Mouse (Mus musculus) MEL (cell line): Measurements from ENCODE around the gene Gm48551. TPM values are rescaled to one million over a fixed set of nuclear protein-coding genes. Genes with fewer than 3 reads are reported as not detected.

Experiments
- DNase-seq: peaks from one replicate; pipeline ENCODE4 v3.0.0; 2011; ENCODE audit warnings: low read depth, low spot score
- H3K27ac ChIP-seq: 2 replicates; pipeline ENCODE4 v1.5.1; 2012; ENCODE audit warnings: low read depth, mild to moderate bottlenecking, control low read depth, low read length, moderate library complexity; ENCODE audit not compliant: control insufficient read depth
- H3K27me3 ChIP-seq, 2 experiments: fragments of 150-350 bp in 1 of 2; sonication (generic) in 1 of 2; 2 replicates each; pipeline ENCODE4 v1.6.1; 2012; ENCODE audit warnings: low read length in 2 of 2, mild to moderate bottlenecking in 2 of 2, improper control_type of control experiment in 1 of 2, moderate library complexity in 1 of 2; ENCODE audit not compliant: insufficient read depth in 2 of 2, control insufficient read depth in 1 of 2
- H3K36me3 ChIP-seq, 2 experiments: 2 replicates each; pipeline ENCODE4 v1.6.1; 2012 to 2014; ENCODE audit warnings: low read length in 2 of 2, improper control_type of control experiment in 1 of 2, inconsistent platforms in 1 of 2, mild to moderate bottlenecking in 1 of 2; ENCODE audit not compliant: insufficient read depth in 2 of 2, control insufficient read depth in 1 of 2
- H3K4me1 ChIP-seq, 2 experiments: fragments of 150-350 bp in 1 of 2; sonication (generic) in 1 of 2; 2 replicates each; pipeline ENCODE4 v1.6.1; 2012; ENCODE audit warnings: low read length in 2 of 2, improper control_type of control experiment in 1 of 2, mild to moderate bottlenecking in 1 of 2; ENCODE audit not compliant: insufficient read depth in 2 of 2, control insufficient read depth in 1 of 2
- H3K4me3 ChIP-seq, 2 experiments: fragments of 150-350 bp in 1 of 2; sonication (generic) in 1 of 2; 2 replicates each; pipeline ENCODE4 v1.5.1; 2012; ENCODE audit warnings: low read depth in 2 of 2, low read length in 2 of 2, mild to moderate bottlenecking in 2 of 2, moderate library complexity in 2 of 2, control low read depth in 1 of 2, improper control_type of control experiment in 1 of 2; ENCODE audit not compliant: control insufficient read depth in 1 of 2, insufficient read depth in 1 of 2
- H3K79me2 ChIP-seq: 2 replicates; pipeline ENCODE4 v1.6.1; 2012; ENCODE audit warnings: mild to moderate bottlenecking, low read length, moderate library complexity; ENCODE audit not compliant: control insufficient read depth, poor library complexity, insufficient read depth
- H3K9ac ChIP-seq: 2 replicates; pipeline ENCODE4 v1.6.1; 2012; ENCODE audit warnings: low read depth, mild to moderate bottlenecking, control low read depth, low read length, moderate library complexity; ENCODE audit not compliant: control insufficient read depth, poor library complexity, severe bottlenecking
- H3K9me3 ChIP-seq: fragments of 150-350 bp; sonication (generic); replicated peaks from 2 replicates; pipeline ENCODE4 v1.6.1; 2012; ENCODE audit warnings: mild to moderate bottlenecking, low read length, improper control_type of control experiment, moderate library complexity; ENCODE audit not compliant: insufficient read depth
- BHLHE40 ChIP-seq: IDR thresholded peaks from 2 replicates; pipeline ENCODE4 v1.6.1; 2012; ENCODE audit warnings: low read depth, mild to moderate bottlenecking, inconsistent platforms, low read length, improper control_type of control experiment, borderline replicate concordance
- CHD1 ChIP-seq: IDR thresholded peaks from 2 replicates; pipeline ENCODE4 v1.6.1; 2012; ENCODE audit warnings: low read depth, mild to moderate bottlenecking, inconsistent platforms, low read length, improper control_type of control experiment
- CHD2 ChIP-seq: IDR thresholded peaks from 2 replicates; pipeline ENCODE4 v1.6.1; 2011; ENCODE audit warnings: low read length, improper control_type of control experiment
- ELF1 ChIP-seq: IDR thresholded peaks from 2 replicates; pipeline ENCODE4 v1.6.1; 2014; ENCODE audit warnings: low read depth, mild to moderate bottlenecking, inconsistent platforms, low read length, improper control_type of control experiment, moderate library complexity
- EP300 ChIP-seq, 2 experiments: IDR thresholded peaks; 2 replicates each; pipeline ENCODE4 v1.6.1; 2011; ENCODE audit warnings: improper control_type of control experiment in 2 of 2, low read length in 2 of 2, low read depth in 1 of 2, mild to moderate bottlenecking in 1 of 2
- GATA1 ChIP-seq: IDR thresholded peaks from 2 replicates; pipeline ENCODE4 v1.6.1; 2011; ENCODE audit warnings: low read depth, low read length, improper control_type of control experiment
- JUND ChIP-seq: IDR thresholded peaks from 2 replicates; pipeline ENCODE4 v1.6.1; 2011; ENCODE audit warnings: low read depth, mild to moderate bottlenecking, improper control_type of control experiment, low read length
- MAX ChIP-seq: IDR thresholded peaks from 2 replicates; pipeline ENCODE4 v1.6.1; 2011; ENCODE audit warnings: low read length, improper control_type of control experiment
- MAZ ChIP-seq: IDR thresholded peaks from 2 replicates; pipeline ENCODE4 v1.6.1; 2012; ENCODE audit warnings: low read depth, mild to moderate bottlenecking, inconsistent platforms, low read length, improper control_type of control experiment
- MEF2A ChIP-seq: IDR thresholded peaks from 2 replicates; pipeline ENCODE4 v1.6.1; 2014; ENCODE audit warnings: low read depth, mild to moderate bottlenecking, inconsistent platforms, low read length, improper control_type of control experiment; ENCODE audit not compliant: poor library complexity, insufficient replicate concordance, severe bottlenecking; ENCODE audit errors: extremely low read depth
- MYC ChIP-seq: IDR thresholded peaks from 2 replicates; pipeline ENCODE4 v1.6.1; 2011; ENCODE audit warnings: low read depth, mild to moderate bottlenecking, low read length, improper control_type of control experiment, moderate library complexity
- NELFE ChIP-seq: IDR thresholded peaks from 2 replicates; pipeline ENCODE4 v1.6.1; 2011; ENCODE audit warnings: low read depth, low read length, improper control_type of control experiment
- NRF1 ChIP-seq: IDR thresholded peaks from 2 replicates; pipeline ENCODE4 v1.6.1; 2014; ENCODE audit warnings: low read depth, mild to moderate bottlenecking, inconsistent platforms, low read length, improper control_type of control experiment, moderate library complexity; ENCODE audit not compliant: poor library complexity, insufficient read depth, severe bottlenecking
- TAL1 ChIP-seq: IDR thresholded peaks from 2 replicates; pipeline ENCODE4 v1.6.1; 2012; ENCODE audit warnings: mild to moderate bottlenecking, inconsistent platforms, low read length, moderate library complexity, mixed read lengths
- TCF12 ChIP-seq: IDR thresholded peaks from 2 replicates; pipeline ENCODE4 v1.6.1; 2014; ENCODE audit warnings: low read depth, mild to moderate bottlenecking, inconsistent platforms, low read length, improper control_type of control experiment, moderate library complexity
- UBTF ChIP-seq: IDR thresholded peaks from 2 replicates; pipeline ENCODE4 v1.6.1; 2012; ENCODE audit warnings: low read depth, mild to moderate bottlenecking, inconsistent platforms, low read length, improper control_type of control experiment, moderate library complexity, borderline replicate concordance; ENCODE audit not compliant: insufficient read depth
- ZKSCAN1 ChIP-seq: IDR thresholded peaks from 2 replicates; pipeline ENCODE4 v1.6.1; 2012; ENCODE audit warnings: low read depth, mild to moderate bottlenecking, inconsistent platforms, low read length, improper control_type of control experiment, moderate library complexity
- ZMIZ1 ChIP-seq: IDR thresholded peaks from 2 replicates; pipeline ENCODE4 v1.6.1; 2012; ENCODE audit warnings: low read depth, mild to moderate bottlenecking, inconsistent platforms, low read length, improper control_type of control experiment, moderate library complexity
- ZNF384 ChIP-seq: IDR thresholded peaks from 2 replicates; pipeline ENCODE4 v1.6.1; 2012; ENCODE audit warnings: low read depth, mild to moderate bottlenecking, inconsistent platforms, low read length, improper control_type of control experiment
- polyA plus RNA-seq, 2 experiments: library from polyadenylated mRNA; stranded (reverse) in 1 of 2; unstranded in 1 of 2; fragments of >175 nt in 1 of 2; fragments of >200 nt in 1 of 2; gene quantifications; 2 replicates each; pipeline versions ENCODE4 v1.2.1 to v1.2.4; 2012; ENCODE audit warnings: low replicate concordance in 2 of 2, low read depth in 1 of 2; ENCODE audit not compliant: insufficient read length in 2 of 2, insufficient read depth in 1 of 2, missing spikeins in 1 of 2
- total RNA-seq: library from RNA; depleted of rRNA; stranded (reverse); fragments of 300-350 nt; gene quantifications from 2 replicates; pipeline ENCODE4 v1.2.3, GENCODE M21; 2012

The Gm48551 gene
- total and polyA plus RNA-seq, 3 experiments = 0.62 to 2.6 TPM; not detected in 1

DNA sequence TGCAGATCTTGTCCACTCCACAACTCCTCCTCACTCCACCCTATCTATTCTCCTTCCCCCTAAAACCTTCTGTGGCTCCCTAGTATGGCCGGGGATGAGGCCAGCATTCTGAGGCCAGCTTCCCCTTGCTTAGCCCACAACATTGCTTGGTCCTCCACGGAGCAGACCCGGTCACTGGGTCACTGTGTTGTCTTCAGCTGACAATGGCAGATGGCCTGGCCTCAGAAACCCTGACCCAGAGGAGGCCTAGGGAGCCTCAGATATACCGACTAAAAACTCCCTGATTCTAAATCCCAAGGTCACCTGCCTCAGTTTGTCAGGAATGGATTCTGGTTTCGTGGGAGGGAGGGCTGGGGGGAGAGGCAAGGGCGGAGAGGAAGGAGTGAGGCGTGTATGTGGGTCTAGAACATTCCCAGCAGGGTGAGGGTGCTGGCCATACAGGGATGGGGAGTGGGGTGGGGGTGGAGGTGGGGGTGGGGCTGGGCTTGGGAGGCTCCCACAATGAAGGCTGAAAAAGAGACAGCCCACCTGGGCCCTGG is 18.0 kb downstream of the Gm48551 start:
- Histone ChIP-seq H3K4me1 (peaks cover 0 to 14% of the 10 kb centered on the region in 2 experiments; a peak in 2 of 4 replicates), H3K79me2 (no peaks in the 10 kb centered on the region), H3K36me3 (peaks cover 0 to 7% of the 10 kb centered on the region in 2 experiments; a peak in 2 of 4 replicates), H3K9me3 (no peaks in the 10 kb centered on the region), H3K27ac (no peak overlapping the region), H3K4me3 (no peak overlapping the region), H3K27me3 (no peaks in the 10 kb centered on the region)
- TF ChIP-seq GATA1 (no peak), BHLHE40 (no peak), ZMIZ1 (no peak), ZKSCAN1 (no peak), MAZ (no peak), NELFE (no peak), CHD1 (no peak), NRF1 (no peak), ELF1 (no peak), MAX (no peak), MEF2A (no peak), CHD2 (no peak), EP300 (IDR thresholded peaks at IDR 0.05; ENCODE audit: low read depth in 1 of 2, low read length in 2 of 2) (no peak), TAL1 (no peak), TCF12 (no peak), UBTF (no peak), JUND (no peak), ZNF384 (no peak), MYC (no peak)
- TF ChIP-seq, all 39 proteins: peak for 0
- H3K9ac ChIP-seq = no peak overlapping the region
- no peak for DNase-seq

DNA sequence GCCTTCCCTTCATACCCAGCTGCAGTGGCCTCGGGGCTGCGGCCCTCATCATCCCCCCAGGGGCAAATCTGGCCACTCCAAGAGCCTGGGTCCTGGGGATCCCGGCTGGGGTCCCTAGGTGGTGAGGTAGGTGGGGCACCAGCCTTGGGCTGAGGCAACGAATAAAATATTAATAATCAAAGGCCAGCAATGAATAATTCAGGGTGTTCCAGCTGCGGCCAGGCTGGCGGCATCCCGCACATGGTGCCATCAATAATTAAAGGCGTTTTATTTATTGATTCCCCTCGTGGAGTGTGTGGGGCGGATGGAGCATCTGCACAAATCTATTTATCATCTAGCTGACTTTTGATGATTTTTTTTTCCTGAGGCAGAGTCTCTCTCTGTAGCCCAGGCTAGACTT is 19.2 kb downstream of the Gm48551 start:
- no peaks in the 10 kb centered on the region for H3K9me3 ChIP-seq
- H3K36me3 ChIP-seq = peaks cover 0 to 15% of the 10 kb centered on the region in 2 experiments; a peak in 2 of 4 replicates
- no peak for DNase-seq
- no peak overlapping the region for H3K9ac ChIP-seq
- no peak overlapping the region for H3K27ac ChIP-seq
- H3K4me3 ChIP-seq = no peak overlapping the region
- no peak for TF ChIP-seq MEF2A
- no peak for TF ChIP-seq NRF1
- peaks cover 3 to 24% of the 10 kb centered on the region in 2 experiments; a peak in 3 of 4 replicates for H3K4me1 ChIP-seq
- no peaks in the 10 kb centered on the region for H3K27me3 ChIP-seq
- H3K79me2 ChIP-seq = no peaks in the 10 kb centered on the region
